Mouse (Mus musculus): ENCODE results near the gene Ccdc58. TPM values are rescaled to one million over a fixed set of nuclear protein-coding genes. Genes with fewer than 3 reads are reported as not detected.
"Not testable (repeated sequence)": the region's sequence is repeated elsewhere in the genome, so short reads cannot be mapped to it uniquely, and the experiment has no call there.

The Ccdc58 gene
- polyA plus RNA-seq, 1 experiment from 2014 or later: 98.9 TPM

DNA sequence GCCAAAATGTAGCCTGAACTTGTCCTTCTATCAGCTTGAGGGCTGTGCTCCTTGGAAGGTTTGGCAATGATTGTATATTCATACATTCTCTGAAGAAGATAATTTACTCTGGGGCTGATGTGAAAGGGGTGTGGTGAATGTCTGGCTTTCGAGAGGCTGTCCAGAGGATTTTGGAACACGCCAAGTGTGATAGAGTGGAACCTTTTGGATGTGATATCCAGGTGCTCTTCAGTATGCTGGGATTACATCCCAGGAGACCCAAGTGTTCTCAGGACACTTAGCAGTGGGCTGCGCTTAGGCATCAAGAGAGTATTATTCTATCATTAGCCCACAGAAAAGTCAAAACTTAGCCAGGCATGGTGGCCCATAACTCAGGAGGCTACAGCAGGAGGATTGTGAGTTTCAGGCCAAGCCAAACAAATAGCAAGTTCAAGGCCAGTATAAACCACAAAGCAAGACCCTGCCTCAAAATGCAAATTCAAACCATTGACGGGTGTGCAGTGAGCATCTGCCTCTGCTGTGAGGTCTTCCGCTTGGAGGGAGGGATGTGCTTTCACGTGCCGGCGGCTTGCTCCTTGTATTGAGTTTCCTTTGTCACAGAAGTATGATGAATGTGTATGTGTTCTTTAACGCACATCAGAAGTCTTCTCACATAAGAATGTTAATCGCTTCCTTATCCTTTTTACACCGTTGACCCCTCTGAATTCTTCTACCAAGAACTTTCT lies 19.5 kb downstream of the Ccdc58 start:
- peaks cover 30% of the 10 kb centered on the region for H3K36me3 ChIP-seq (ENCODE audit: control insufficient read depth, insufficient read depth)

DNA sequence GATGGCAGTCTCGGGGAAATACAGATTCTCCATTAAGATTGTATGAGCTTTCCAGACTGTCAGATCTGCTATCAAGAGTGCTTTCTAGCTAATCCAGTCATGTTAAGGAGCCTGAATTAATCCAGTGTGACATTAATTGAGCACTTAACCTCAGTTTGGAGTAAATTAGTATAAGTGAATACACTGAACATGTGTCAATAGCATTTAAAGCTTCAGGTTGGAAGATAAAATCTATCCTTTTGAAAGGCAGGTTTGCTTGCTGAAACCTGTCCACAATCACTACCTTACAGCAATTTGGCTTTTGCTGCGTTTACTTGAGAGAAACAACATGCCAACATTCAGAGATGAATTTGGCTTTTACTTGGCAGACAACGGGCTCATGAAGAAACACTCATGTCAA lies 22.6 kb downstream of the Ccdc58 start:
- H3K27me3 ChIP-seq (ENCODE audit: control insufficient read depth, insufficient read depth, low read length): no peaks in the 10 kb centered on the region
- WGBS: 83% methylated on average over 3 of the region's 3 CpGs
- ATAC-seq (replicated peaks; ENCODE audit: extremely low read depth, insufficient read depth, low FRiP score): no peak
- no peak overlapping the region for H3K4me2 ChIP-seq (ENCODE audit: low read depth, low read length)
- H3K36me3 ChIP-seq (ENCODE audit: control insufficient read depth, insufficient read depth): peaks cover 12% of the 10 kb centered on the region
- no peaks in the 10 kb centered on the region for H3K4me1 ChIP-seq (ENCODE audit: control insufficient read depth, insufficient read depth, low read length)
- H3K4me3 ChIP-seq (ENCODE audit: low read length): no peak overlapping the region
- H3K9me3 ChIP-seq (replicated peaks; ENCODE audit: control insufficient read depth, low read length): no peaks in the 10 kb centered on the region
- H3K27ac ChIP-seq (ENCODE audit: low read length): no peak overlapping the region
- no peak overlapping the region for H3K9ac ChIP-seq (ENCODE audit: low read length)

More for the DNA sequence above, 19.5 kb downstream of the Ccdc58 start:
- ATAC-seq (replicated peaks; ENCODE audit: extremely low read depth, insufficient read depth, low FRiP score): no peak
- 87% methylated on average over 11 of the region's 11 CpGs for WGBS
- Histone ChIP-seq H3K4me2 (ENCODE audit: low read depth, low read length) (no peak overlapping the region), H3K9me3 (replicated peaks; ENCODE audit: control insufficient read depth, low read length) (no peaks in the 10 kb centered on the region), H3K4me3 (ENCODE audit: low read length) (no peak overlapping the region), H3K27me3 (ENCODE audit: control insufficient read depth, insufficient read depth, low read length) (no peaks in the 10 kb centered on the region), H3K27ac (ENCODE audit: low read length) (no peak overlapping the region), H3K9ac (ENCODE audit: low read length) (no peak overlapping the region), H3K4me1 (ENCODE audit: control insufficient read depth, insufficient read depth, low read length) (no peaks in the 10 kb centered on the region)

DNA sequence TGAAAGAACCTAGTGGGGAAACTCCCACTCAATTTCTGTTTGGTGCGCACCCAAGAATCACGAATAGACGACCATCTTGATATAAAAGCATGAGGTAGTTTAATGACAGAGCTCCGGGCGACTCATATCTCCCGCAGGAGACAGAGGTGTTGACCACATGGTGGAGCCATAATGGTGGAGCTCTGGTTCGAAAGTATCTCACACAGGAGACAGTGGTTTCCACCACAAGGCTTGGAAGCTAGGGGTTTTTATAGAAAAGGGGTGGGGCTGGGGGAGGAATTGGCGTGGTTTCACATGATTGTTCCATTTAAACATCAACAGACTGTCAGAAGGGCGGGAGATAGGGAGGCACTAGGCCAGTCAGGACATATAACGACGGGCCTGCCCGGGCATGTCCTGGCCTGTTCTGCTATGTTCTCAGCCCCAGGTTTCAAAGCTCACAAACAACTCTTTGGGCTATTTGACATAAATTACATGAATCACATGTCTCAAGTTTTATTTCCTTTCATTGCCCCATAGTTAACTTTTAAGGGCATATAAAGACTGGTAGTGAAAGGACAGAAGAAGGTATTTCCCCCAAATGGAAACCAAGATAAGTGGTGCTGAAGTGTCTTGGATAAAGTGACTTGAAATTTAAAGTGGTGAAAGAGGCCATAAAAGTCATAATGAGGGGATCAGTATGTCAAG lies 26.5 kb downstream of the Ccdc58 start:
- not testable (repeated sequence) for H3K9ac ChIP-seq (ENCODE audit: low read length); H3K4me3 ChIP-seq (ENCODE audit: low read length); H3K27me3 ChIP-seq (ENCODE audit: control insufficient read depth, insufficient read depth, low read length); H3K36me3 ChIP-seq (ENCODE audit: control insufficient read depth, insufficient read depth); H3K4me1 ChIP-seq (ENCODE audit: control insufficient read depth, insufficient read depth, low read length); H3K4me2 ChIP-seq (ENCODE audit: low read depth, low read length); ATAC-seq (replicated peaks; ENCODE audit: extremely low read depth, insufficient read depth, low FRiP score); H3K27ac ChIP-seq (ENCODE audit: low read length)
- 88% methylated on average over 12 of the region's 12 CpGs for WGBS
- H3K9me3 ChIP-seq (replicated peaks; ENCODE audit: control insufficient read depth, low read length): peaks cover 10% of the 10 kb centered on the region

DNA sequence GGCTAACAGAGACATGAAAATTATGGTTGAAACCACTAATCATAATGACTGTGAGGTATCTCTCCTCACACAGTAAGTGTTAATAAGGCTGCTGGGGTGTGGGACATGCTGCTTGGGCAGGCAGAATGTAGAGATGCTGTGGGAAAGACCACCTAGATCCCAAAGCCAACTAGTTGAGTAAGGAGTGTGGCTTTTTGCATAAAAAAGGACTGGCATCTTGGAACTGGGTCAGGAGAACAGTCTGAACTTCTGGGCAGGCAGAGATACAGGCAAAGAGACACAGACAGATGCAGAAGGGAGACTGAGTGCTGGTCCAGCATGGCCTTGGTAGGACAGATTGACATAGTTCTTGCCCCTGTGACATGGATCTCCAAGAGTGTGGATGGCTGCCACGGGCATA lies 30.0 kb downstream of the Ccdc58 start:
- Histone ChIP-seq H3K27me3 (ENCODE audit: control insufficient read depth, insufficient read depth, low read length) (no peaks in the 10 kb centered on the region), H3K27ac (ENCODE audit: low read length) (no peak overlapping the region), H3K9ac (ENCODE audit: low read length) (no peak overlapping the region), H3K4me3 (ENCODE audit: low read length) (no peak overlapping the region), H3K4me1 (ENCODE audit: control insufficient read depth, insufficient read depth, low read length) (no peaks in the 10 kb centered on the region), H3K36me3 (ENCODE audit: control insufficient read depth, insufficient read depth) (no peaks in the 10 kb centered on the region), H3K9me3 (replicated peaks; ENCODE audit: control insufficient read depth, low read length) (peaks cover 10% of the 10 kb centered on the region), H3K4me2 (ENCODE audit: low read depth, low read length) (no peak overlapping the region)
- ATAC-seq (replicated peaks; ENCODE audit: extremely low read depth, insufficient read depth, low FRiP score): no peak
- WGBS: 77% methylated on average over 1 of the region's 1 CpGs

DNA sequence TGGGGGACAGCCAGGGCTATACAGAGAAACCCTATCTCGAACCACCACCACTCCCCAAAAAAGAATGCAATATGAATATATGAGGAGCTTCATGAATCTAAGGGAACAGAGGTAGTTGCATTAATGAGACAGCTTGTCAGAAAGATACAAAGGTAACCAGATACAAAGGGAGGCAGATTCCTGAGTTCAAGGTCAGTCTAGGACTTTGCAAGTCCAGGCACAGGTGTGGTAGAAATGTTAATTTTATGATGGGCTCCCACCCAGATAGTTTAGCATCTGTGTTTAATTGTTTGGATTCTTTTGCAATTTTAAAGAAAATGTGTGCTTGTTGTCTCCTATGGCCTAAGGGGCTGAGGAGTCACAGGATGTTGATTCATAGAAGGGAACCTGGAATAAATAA lies 30.7 kb downstream of the Ccdc58 start:
- Histone ChIP-seq H3K4me3 (ENCODE audit: low read length) (no peak overlapping the region), H3K9me3 (replicated peaks; ENCODE audit: control insufficient read depth, low read length) (peaks cover 10% of the 10 kb centered on the region), H3K4me2 (ENCODE audit: low read depth, low read length) (no peak overlapping the region), H3K9ac (ENCODE audit: low read length) (no peak overlapping the region), H3K27ac (ENCODE audit: low read length) (no peak overlapping the region), H3K27me3 (ENCODE audit: control insufficient read depth, insufficient read depth, low read length) (no peaks in the 10 kb centered on the region), H3K4me1 (ENCODE audit: control insufficient read depth, insufficient read depth, low read length) (no peaks in the 10 kb centered on the region), H3K36me3 (ENCODE audit: control insufficient read depth, insufficient read depth) (no peaks in the 10 kb centered on the region)
- no peak for ATAC-seq (replicated peaks; ENCODE audit: extremely low read depth, insufficient read depth, low FRiP score)
- 65% methylated on average over 1 of the region's 1 CpGs for WGBS

DNA sequence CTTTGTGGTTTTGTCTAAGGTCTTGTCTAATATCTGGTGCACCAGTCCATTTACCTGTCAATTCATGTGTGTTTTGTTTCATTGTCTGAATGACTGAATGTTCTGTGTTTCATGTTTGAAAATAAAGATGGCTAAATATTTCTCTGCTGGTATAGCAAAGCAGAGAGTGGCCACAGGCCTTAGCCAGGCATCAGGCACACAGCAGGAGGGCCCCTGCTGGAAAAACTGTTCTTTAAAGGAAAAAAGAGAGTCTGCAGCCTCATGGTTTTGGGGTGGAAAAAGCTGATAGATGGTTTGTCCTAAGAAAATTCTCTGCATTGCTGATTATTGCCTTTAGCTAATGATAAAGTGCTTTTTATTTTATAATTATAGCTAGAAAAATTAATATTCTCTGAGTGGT lies 40.0 kb downstream of the Ccdc58 start:
- not testable (repeated sequence) for H3K4me1 ChIP-seq (ENCODE audit: control insufficient read depth, insufficient read depth, low read length); H3K4me2 ChIP-seq (ENCODE audit: low read depth, low read length); H3K27ac ChIP-seq (ENCODE audit: low read length); H3K27me3 ChIP-seq (ENCODE audit: control insufficient read depth, insufficient read depth, low read length); H3K9me3 ChIP-seq (replicated peaks; ENCODE audit: control insufficient read depth, low read length); H3K36me3 ChIP-seq (ENCODE audit: control insufficient read depth, insufficient read depth); H3K9ac ChIP-seq (ENCODE audit: low read length); H3K4me3 ChIP-seq (ENCODE audit: low read length); ATAC-seq (replicated peaks; ENCODE audit: extremely low read depth, insufficient read depth, low FRiP score)

DNA sequence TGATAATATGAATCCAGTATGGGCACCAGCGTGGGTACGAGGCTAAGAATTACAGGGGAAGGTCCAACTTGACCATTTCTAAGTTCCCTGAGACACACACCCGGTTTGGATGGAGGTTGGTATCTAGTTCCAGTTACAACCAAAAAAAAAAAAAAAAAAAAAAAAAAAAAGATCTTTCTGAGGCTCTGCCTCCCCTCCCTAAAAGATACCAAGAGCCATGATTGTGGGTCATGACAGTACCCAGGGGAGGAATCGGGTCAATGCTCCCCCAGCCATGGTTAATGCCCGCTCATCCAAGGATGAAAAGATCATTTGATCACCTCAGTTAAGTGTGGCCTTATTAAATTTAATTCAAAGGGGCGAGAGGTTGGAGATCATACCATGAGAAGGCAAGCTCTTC lies 44.3 kb downstream of the Ccdc58 start:
- not testable (repeated sequence) for H3K4me2 ChIP-seq (ENCODE audit: low read depth, low read length); H3K9me3 ChIP-seq (replicated peaks; ENCODE audit: control insufficient read depth, low read length); H3K4me3 ChIP-seq (ENCODE audit: low read length); ATAC-seq (replicated peaks; ENCODE audit: extremely low read depth, insufficient read depth, low FRiP score); H3K27ac ChIP-seq (ENCODE audit: low read length); H3K9ac ChIP-seq (ENCODE audit: low read length); H3K27me3 ChIP-seq (ENCODE audit: control insufficient read depth, insufficient read depth, low read length); H3K36me3 ChIP-seq (ENCODE audit: control insufficient read depth, insufficient read depth); H3K4me1 ChIP-seq (ENCODE audit: control insufficient read depth, insufficient read depth, low read length)
- 92% methylated on average over 6 of the region's 6 CpGs for WGBS

DNA sequence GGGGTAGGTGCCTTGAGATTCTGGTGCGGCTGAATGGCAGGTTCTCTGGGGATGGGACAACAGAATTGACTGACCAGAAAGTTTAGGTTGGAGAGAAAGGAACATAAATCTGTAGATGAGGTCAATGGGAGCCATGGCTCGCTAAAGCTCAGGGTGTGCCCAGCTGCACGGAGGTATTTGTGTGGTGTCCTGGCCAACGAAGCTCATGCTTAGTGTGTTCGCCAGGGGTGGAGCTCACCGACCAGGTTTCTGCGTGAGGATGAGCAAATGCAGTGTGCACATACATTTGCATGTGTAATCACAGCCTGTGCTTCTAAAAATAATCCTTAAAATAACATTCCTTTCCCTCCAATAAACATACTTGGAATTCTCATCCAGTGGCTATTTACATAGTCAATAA lies 56.6 kb downstream of the Ccdc58 start:
- no peak overlapping the region for H3K4me3 ChIP-seq (ENCODE audit: low read length)
- no peaks in the 10 kb centered on the region for H3K9me3 ChIP-seq (replicated peaks; ENCODE audit: control insufficient read depth, low read length)
- no peaks in the 10 kb centered on the region for H3K36me3 ChIP-seq (ENCODE audit: control insufficient read depth, insufficient read depth)
- H3K9ac ChIP-seq (ENCODE audit: low read length): no peak overlapping the region
- 75% methylated on average over 7 of the region's 7 CpGs for WGBS
- H3K4me1 ChIP-seq (ENCODE audit: control insufficient read depth, insufficient read depth, low read length): no peaks in the 10 kb centered on the region
- no peak overlapping the region for H3K27ac ChIP-seq (ENCODE audit: low read length)
- ATAC-seq (replicated peaks; ENCODE audit: extremely low read depth, insufficient read depth, low FRiP score): no peak
- H3K4me2 ChIP-seq (ENCODE audit: low read depth, low read length): no peak overlapping the region
- H3K27me3 ChIP-seq (ENCODE audit: control insufficient read depth, insufficient read depth, low read length): no peaks in the 10 kb centered on the region

DNA sequence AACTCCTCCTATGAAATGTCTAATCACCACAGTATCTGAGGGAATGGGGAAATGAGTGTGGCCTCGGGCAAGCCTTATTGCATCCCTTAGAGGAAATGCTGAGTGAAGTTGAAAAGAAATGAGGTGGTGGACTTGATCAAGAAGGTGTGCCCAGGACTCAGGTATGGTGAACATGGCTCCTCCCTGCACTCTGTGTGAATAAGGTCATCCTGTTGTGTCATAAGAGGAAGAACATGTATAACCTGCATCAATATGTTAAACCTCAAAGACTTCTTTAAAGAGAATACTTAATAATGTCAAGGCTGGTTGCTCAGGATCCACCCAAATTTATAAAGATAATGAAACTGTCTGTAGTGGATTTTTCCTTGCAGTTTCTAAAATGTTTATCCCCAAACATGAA lies 59.7 kb downstream of the Ccdc58 start, which contains the start of gene Csta1:
Gene Csta1 (minus strand): TSS at position 101 of the 400 bp plus-strand sequence.
- Histone ChIP-seq H3K27ac (ENCODE audit: low read length) (no peak within 1 kb of the TSS), H3K27me3 (ENCODE audit: control insufficient read depth, insufficient read depth, low read length) (no peaks in the 10 kb centered on the region), H3K4me1 (ENCODE audit: control insufficient read depth, insufficient read depth, low read length) (no peaks in the 10 kb centered on the region), H3K4me3 (ENCODE audit: low read length) (no peak within 1 kb of the TSS), H3K4me2 (ENCODE audit: low read depth, low read length) (no peak within 1 kb of the TSS), H3K9me3 (replicated peaks; ENCODE audit: control insufficient read depth, low read length) (no peaks in the 10 kb centered on the region), H3K9ac (ENCODE audit: low read length) (no peak within 1 kb of the TSS), H3K36me3 (ENCODE audit: control insufficient read depth, insufficient read depth) (no peaks in the 10 kb centered on the region)
- ATAC-seq (replicated peaks; ENCODE audit: extremely low read depth, insufficient read depth, low FRiP score): no peak
- 67% methylated on average over 1 of the region's 1 CpGs for WGBS

All from heart, embryonic 16.5 days (tissue).